Mouse (Mus musculus): Measurements from ENCODE around the gene Eef2. TPM values are rescaled to one million over a fixed set of nuclear protein-coding genes. Genes with fewer than 3 reads are reported as not detected.

Gene Eef2
- polyA plus RNA-seq (2012; rRNA removed): 1,330 and 1,454 TPM in 2 replicates

DNA sequence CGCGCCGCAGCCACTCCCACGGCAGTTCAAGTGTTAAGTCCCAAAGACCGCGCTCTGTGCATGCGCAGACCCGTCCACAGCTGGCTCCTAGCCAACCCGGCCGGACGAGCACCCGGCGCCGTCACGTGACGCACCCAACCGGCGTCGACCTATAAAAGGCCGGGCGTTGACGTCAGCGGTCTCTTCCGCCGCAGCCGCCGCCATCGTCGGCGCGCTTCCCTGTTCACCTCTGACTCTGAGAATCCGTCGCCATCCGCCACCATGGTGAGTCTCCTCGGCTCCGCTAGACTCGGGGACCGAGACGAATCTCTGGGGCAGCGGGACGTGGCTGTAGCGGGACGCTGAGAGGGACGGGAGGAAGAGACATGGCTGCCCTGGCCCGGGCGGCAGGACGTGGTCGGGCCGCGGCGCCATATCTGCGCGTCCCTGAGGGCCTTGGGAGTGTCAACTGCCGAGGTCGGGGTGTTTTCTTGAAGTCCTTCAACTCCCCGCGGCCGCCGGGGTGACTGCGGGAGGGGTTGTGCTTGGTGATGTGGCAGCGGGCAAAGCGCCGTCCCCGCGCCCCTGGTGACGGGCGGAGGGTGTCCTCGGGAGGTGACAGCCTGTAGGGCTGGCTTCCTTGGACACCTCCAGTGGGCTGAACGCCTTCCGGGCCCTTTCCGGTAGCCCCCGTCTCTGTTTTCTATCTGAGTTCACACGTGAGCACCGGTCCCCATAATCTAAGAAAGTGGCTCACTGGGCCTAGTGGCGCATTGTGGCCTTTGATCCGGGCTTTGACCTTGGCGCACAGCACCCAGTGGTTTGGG, at the start of gene Eef2:
Gene Eef2, plus strand, starts transcription at position 166 of the 806 bp plus-strand sequence.
- TF ChIP-seq POLR2A (IDR thresholded peaks at IDR 0.05; ENCODE audit: low read depth, low read length) (peak; percentile 99), CTCF (conservative IDR thresholded peaks at IDR 0.05; ENCODE audit: insufficient read depth, insufficient read length, low read depth, low read length) (no peak)
- Histone ChIP-seq H3K27me3 (replicated peaks; ENCODE audit: control insufficient read depth, insufficient read depth, low read length) (no peaks in the 10 kb centered on the region), H3K4me3 (ENCODE audit: insufficient read depth, low read depth, low read length) (peak within 1 kb of the TSS; percentile 72), H3K27ac (ENCODE audit: insufficient read depth, low read depth, low read length) (peak within 1 kb of the TSS; percentile 93), H3K36me3 (ENCODE audit: control insufficient read depth, insufficient read depth, low read length) (peaks cover 14% of the 10 kb centered on the region), H3K4me1 (ENCODE audit: control insufficient read depth, insufficient read depth, low read length) (peaks cover 16% of the 10 kb centered on the region; the same call in 1 of the 2 replicates)
- under 1% methylated on average over 77 of the region's 77 CpGs for WGBS
- peak; percentile 100 for DNase-seq

DNA sequence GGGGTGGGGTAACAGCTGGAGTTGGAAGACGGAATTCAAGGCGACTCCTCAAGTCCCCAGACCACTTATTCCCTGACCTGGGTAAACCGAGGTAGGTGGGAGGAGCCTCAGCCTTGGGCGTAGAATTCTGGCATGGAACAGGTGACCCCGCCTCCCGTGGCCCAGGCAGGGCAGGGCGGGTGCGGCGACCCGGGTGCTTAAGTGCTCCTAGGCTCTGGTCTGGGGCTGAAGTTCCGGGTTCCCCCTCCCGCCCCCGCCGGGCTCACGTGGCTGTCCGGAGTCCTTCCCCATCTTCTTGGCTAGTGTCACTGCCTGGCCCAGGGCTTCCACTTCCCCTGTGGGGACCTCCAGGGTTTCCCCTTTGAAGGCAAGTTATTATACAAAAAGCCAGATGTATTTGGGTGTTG, 42.2 kb upstream of the Eef2 start:
- H3K27ac ChIP-seq (ENCODE audit: insufficient read depth, low read depth, low read length): peak overlapping the region; percentile 73
- no peaks in the 10 kb centered on the region for H3K36me3 ChIP-seq (ENCODE audit: control insufficient read depth, insufficient read depth, low read length)
- TF ChIP-seq CTCF (conservative IDR thresholded peaks at IDR 0.05; ENCODE audit: insufficient read depth, insufficient read length, low read depth, low read length) (no peak), POLR2A (IDR thresholded peaks at IDR 0.05; ENCODE audit: low read depth, low read length) (no peak)
- peak; percentile 92 for DNase-seq
- H3K27me3 ChIP-seq (replicated peaks; ENCODE audit: control insufficient read depth, insufficient read depth, low read length): no peaks in the 10 kb centered on the region
- 8% methylated on average over 16 of the region's 16 CpGs for whole genome bisulfite sequencing
- peaks cover 23% of the 10 kb centered on the region for H3K4me1 ChIP-seq (ENCODE audit: control insufficient read depth, insufficient read depth, low read length)
- H3K4me3 ChIP-seq (ENCODE audit: insufficient read depth, low read depth, low read length): peak overlapping the region; percentile 13; the same call in 1 of the 2 replicates

DNA sequence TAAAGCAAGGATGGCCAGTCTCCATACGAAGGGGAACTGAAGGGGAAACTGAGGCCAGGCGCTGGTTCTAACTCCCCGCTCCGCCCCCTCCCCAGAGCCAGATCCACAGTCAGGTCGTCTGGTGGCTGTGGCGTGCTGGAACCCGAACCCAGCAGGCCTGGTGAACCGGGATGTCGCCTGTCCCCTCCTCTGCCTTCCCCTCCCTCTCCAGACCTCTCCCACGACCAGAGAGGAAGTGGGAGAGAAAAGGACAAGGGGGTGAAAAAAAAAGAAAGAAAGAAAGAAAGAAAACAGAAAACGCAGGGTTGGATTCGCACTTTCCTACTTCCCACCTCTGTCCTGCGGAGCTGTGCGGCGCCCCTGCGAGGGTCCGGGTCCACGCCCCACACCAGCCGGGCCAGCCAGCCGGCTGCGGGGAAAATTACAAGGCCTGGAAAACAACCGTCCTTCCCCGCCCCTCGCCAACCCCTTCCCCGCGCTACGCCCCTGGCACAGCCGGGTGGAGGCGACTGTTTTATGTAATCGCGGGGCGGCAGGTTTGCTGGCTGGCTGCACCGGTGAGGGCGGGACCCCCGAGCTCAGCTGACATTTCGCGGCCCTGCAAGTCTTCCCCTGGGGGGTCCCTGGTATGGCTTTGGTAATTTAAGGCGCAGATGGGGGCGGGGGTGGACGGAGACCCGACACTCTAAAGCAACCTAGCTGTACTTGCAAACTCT, 41.3 kb upstream of the Eef2 start, which contains the start of gene Zbtb7a:
Gene Zbtb7a, plus strand, starts transcription at position 255 of the 716 bp plus-strand sequence.
- Histone ChIP-seq H3K27me3 (replicated peaks; ENCODE audit: control insufficient read depth, insufficient read depth, low read length) (no peaks in the 10 kb centered on the region), H3K27ac (ENCODE audit: insufficient read depth, low read depth, low read length) (peak within 1 kb of the TSS; percentile 73), H3K4me3 (ENCODE audit: insufficient read depth, low read depth, low read length) (peak within 1 kb of the TSS; percentile 65), H3K36me3 (ENCODE audit: control insufficient read depth, insufficient read depth, low read length) (no peaks in the 10 kb centered on the region), H3K4me1 (ENCODE audit: control insufficient read depth, insufficient read depth, low read length) (peaks cover 25% of the 10 kb centered on the region)
- WGBS: 6% methylated on average over 41 of the region's 41 CpGs
- peak; percentile 71 for DNase-seq
- TF ChIP-seq CTCF (conservative IDR thresholded peaks at IDR 0.05; ENCODE audit: insufficient read depth, insufficient read length, low read depth, low read length): no peak
- TF ChIP-seq POLR2A (IDR thresholded peaks at IDR 0.05; ENCODE audit: low read depth, low read length): no peak

DNA sequence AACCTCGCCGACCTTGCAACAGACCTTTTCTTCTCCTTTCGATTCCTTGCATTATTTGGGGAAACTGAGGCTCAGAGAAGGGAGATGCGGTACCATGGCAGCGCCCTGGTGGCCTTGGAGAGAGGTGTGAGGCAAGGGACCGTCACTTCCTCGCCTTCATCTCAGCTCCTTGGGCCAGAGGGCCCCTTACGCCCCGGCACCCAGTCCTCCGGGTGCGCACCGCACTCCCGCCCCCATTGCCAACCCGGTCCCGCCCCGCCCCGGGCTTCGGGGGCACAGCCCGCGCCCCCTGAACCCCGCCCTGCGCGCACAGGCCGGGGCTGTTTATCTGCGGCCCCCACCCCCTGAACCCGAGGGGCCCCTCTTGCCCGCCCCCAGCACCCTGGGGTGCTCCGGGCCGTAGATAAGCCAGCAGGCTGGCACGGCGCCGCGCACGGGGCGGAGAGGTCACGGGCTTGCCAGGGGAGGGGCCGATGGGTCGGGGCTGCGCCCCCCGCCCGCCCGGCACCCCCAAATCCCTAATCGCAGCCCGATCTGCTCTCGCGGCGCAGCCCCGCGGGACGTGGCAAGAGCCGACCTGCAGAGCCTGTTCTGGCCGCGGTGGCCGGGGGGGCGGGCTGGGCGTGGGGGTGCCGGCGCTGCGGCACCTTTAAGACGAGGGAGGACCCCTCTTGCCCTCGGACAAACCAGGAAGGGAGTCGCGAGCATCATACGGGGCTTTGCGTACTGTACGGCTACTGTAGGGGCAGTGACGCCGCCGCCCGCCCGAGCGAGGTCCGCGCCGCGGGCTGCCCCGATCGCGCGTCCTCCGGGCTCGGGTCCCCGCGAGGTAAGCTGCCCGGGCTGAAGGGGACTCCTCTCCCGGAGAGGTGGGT, 40.4 kb upstream of the Eef2 start:
- TF ChIP-seq POLR2A (IDR thresholded peaks at IDR 0.05; ENCODE audit: low read depth, low read length): no peak
- no peak for TF ChIP-seq CTCF (conservative IDR thresholded peaks at IDR 0.05; ENCODE audit: insufficient read depth, insufficient read length, low read depth, low read length)
- H3K4me1 ChIP-seq (ENCODE audit: control insufficient read depth, insufficient read depth, low read length): peaks cover 32% of the 10 kb centered on the region
- no peaks in the 10 kb centered on the region for H3K27me3 ChIP-seq (replicated peaks; ENCODE audit: control insufficient read depth, insufficient read depth, low read length)
- peak overlapping the region; percentile 65 for H3K4me3 ChIP-seq (ENCODE audit: insufficient read depth, low read depth, low read length)
- peak; percentile 83 for DNase-seq
- no peaks in the 10 kb centered on the region for H3K36me3 ChIP-seq (ENCODE audit: control insufficient read depth, insufficient read depth, low read length)
- 1% methylated on average over 81 of the region's 86 CpGs for WGBS
- peak overlapping the region; percentile 94 for H3K27ac ChIP-seq (ENCODE audit: insufficient read depth, low read depth, low read length)

DNA sequence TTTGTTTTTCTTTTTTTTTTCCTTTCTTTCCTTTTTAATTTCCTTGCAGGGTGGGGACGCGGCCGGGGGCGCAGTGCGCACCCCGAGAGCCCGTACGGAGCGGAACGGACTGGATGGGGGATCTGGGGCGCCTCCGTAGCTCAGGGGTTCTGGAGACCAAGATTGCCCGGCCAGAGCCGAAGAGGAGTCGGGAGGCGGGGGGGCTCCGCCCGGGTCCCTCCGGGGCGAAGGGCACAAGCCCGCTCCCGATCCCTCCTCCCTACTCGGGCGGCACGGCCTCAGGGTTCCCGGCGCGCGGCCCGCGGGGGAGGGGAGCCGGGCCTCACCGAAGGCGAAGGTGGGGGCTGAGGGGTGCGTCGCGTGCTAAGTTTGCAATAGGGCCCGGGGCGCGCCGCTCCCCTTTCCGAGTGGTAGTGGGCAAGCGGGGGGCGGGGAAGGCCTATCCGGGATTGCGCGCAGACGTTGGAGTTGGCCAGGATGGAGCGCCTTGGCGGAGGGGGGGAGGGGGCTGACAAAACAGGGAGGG, 39.7 kb upstream of the Eef2 start:
- under 1% methylated on average over 49 of the region's 50 CpGs for WGBS

DNA sequence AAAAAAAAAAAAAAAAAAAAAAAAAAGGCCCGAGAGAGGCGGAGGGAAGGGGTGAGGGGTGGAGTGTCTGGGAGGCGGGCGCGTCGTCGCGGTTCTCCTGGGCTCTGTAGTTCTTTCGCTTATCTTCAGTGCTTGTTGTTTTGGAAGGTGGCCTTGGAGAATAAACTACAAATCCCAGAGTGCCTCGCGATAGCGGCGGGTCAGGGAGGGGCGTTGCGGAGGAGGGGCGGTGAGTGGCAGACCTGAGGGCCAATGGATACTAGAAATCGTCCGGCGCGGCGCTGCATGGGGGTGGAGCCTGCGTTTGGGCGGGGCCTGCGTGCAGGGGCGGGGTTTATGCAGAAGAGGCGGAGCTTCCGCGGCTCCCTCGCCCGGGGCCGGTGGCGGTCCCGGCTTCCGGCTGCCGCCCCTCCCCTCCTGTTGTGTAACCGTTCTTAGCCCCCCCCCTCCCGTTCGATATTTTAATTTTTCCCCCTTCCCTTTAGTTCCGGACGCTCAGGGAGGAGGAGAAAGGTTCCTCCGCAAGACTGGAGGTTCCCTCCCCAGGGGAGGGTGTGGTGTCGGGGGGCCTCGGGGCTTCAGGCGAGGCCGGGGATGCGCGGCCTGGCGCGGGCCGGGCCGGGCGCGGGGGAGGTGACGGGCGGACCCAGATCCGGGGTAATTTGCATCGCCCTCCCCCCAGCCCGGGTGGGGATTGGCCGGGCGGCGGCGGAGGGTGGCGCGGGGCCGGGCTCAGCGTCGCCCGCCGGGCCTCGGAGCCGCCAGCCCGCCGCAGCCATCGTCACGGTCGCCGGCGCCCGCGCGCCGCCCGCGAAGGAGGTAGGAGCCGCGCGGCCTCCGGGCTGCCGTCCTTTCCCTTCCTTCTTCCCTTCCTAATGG, 38.9 kb upstream of the Eef2 start:
- H3K4me3 ChIP-seq (ENCODE audit: insufficient read depth, low read depth, low read length): peak overlapping the region; percentile 98
- under 1% methylated on average over 88 of the region's 89 CpGs for WGBS
- TF ChIP-seq POLR2A (IDR thresholded peaks at IDR 0.05; ENCODE audit: low read depth, low read length) (no peak), CTCF (conservative IDR thresholded peaks at IDR 0.05; ENCODE audit: insufficient read depth, insufficient read length, low read depth, low read length) (no peak)
- peaks cover 32% of the 10 kb centered on the region for H3K4me1 ChIP-seq (ENCODE audit: control insufficient read depth, insufficient read depth, low read length)
- peak overlapping the region; percentile 93 for H3K27ac ChIP-seq (ENCODE audit: insufficient read depth, low read depth, low read length)
- H3K27me3 ChIP-seq (replicated peaks; ENCODE audit: control insufficient read depth, insufficient read depth, low read length): no peaks in the 10 kb centered on the region
- DNase-seq: peak; percentile 99
- H3K36me3 ChIP-seq (ENCODE audit: control insufficient read depth, insufficient read depth, low read length): no peaks in the 10 kb centered on the region

More for the DNA sequence above, 39.7 kb upstream of the Eef2 start:
- H3K27ac ChIP-seq (ENCODE audit: insufficient read depth, low read depth, low read length): peak overlapping the region; percentile 94
- TF ChIP-seq CTCF (conservative IDR thresholded peaks at IDR 0.05; ENCODE audit: insufficient read depth, insufficient read length, low read depth, low read length): no peak
- no peaks in the 10 kb centered on the region for H3K36me3 ChIP-seq (ENCODE audit: control insufficient read depth, insufficient read depth, low read length)
- peak overlapping the region; percentile 65 for H3K4me3 ChIP-seq (ENCODE audit: insufficient read depth, low read depth, low read length)
- peaks cover 32% of the 10 kb centered on the region for H3K4me1 ChIP-seq (ENCODE audit: control insufficient read depth, insufficient read depth, low read length)
- DNase-seq: peak; percentile 93
- H3K27me3 ChIP-seq (replicated peaks; ENCODE audit: control insufficient read depth, insufficient read depth, low read length): no peaks in the 10 kb centered on the region

All from kidney, adult 2 months (tissue).